Mouse (Mus musculus) brain, embryonic 14.5 days (tissue): ENCODE data around the gene Uqcr11.

Experiments used
- CTCF ChIP-seq: fragments of 200-500 bp; IDR thresholded peaks from 2 replicates; pipeline ENCODE4 v1.5.1; 2012; ENCODE audit warnings: inconsistent platforms, mild to moderate bottlenecking, moderate library complexity, borderline replicate concordance; ENCODE audit not compliant: insufficient read depth, insufficient read length; ENCODE audit errors: extremely low read depth
- POLR2A ChIP-seq: fragments of 200-500 bp; IDR thresholded peaks from 2 replicates; pipeline ENCODE4 v1.6.1; 2012; ENCODE audit warnings: mild to moderate bottlenecking, inconsistent platforms, borderline replicate concordance; ENCODE audit not compliant: poor library complexity, insufficient read depth, insufficient read length, severe bottlenecking; ENCODE audit errors: extremely low read depth

DNA sequence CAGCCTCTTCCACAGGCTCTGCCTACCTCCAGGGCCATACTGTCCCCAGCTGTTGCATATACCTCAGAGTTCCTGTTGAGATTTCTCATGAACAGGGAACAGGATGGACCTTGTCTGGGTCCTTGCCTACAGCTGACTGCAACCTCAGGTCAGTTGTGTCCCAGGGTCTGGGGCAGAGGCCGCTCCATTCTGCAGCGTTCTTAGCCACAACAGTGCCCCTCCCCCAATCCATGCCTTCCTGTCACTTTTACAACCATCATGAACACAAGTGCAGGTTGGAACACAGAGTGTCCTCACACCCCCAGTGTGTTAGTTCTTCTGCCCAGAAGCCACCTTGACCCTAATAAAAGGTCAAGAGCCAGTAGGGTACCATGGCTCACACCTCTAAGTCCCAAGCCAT is 17.9 kb downstream of the Uqcr11 start:
- TF ChIP-seq POLR2A (no peak), CTCF (no peak)
